Mouse (Mus musculus) G1E (cell line): ENCODE measurements around the gene Tom1l2.

Experiments used
- CTCF ChIP-seq: IDR thresholded peaks from 2 replicates; pipeline ENCODE4 v1.5.1; 2012; ENCODE audit warnings: low read depth, low read length, inconsistent platforms, mixed read lengths
- GATA1 ChIP-seq: IDR thresholded peaks from 2 replicates; pipeline ENCODE4 v1.6.1; 2012; ENCODE audit warnings: borderline replicate concordance, low read length, inconsistent platforms, mixed read lengths

DNA sequence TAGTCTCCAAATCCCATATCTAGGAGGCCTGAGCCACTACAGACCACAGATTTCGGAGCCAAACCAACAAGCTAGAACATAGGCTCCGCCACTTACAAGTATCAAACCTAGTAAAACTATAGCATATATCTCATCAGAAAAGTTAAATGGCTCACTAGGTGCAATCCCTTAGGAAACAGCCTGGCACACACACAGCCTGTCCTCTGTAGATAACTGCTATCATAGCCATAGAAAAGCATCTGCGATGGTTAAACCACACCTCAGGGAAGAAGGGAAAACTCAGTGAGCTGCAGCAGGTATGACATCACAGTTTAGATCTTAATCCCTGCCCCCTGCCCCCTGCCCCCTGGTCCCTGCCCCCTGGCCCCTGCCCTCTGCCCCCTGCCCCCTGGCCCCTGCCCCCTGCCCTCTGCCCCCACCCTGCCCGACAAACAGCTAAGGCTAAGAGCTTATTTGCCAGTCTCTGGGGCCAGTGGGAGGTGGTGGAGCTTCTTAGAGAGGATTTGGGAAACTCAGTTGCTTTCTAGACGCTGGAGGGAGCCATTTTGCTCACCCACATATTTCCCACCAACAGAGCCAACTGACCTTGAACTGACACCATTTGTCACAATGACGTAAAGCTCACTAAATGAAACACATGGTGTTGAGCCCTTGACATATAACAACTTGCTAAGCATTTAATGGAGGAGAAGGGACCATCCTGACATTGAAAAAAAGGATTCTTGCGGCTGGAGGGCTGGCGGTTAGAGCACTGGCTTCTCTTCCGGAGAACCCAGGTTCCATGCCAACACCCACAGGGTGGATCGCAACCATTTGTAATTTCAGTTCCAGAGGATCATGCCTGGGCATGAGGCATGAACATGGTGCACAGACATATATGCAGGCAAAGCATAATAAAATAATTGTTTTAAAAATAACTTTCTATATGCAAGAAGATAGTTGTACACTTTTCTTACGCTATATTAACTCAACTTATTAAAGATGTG, 72.0 kb downstream of the Tom1l2 start:
- TF ChIP-seq CTCF (no peak), GATA1 (no peak)
